Mouse (Mus musculus) splenic B cell, adult 2 months (primary cell): ENCODE results near the gene Fcho1.

ENCODE experiments used
- DNase-seq: peaks from one replicate; pipeline ENCODE4 v3.0.0-alpha.2; 2011; ENCODE audit warnings: low read depth, low spot score
- H3K27me3 ChIP-seq: 2 replicates; pipeline ENCODE4 v1.6.1; 2012; ENCODE audit warnings: mild to moderate bottlenecking, low read length, moderate library complexity, mixed read lengths; ENCODE audit not compliant: control insufficient read depth, poor library complexity, insufficient read depth, severe bottlenecking
- H3K36me3 ChIP-seq: 2 replicates; pipeline ENCODE4 v1.6.1; 2012; ENCODE audit warnings: mild to moderate bottlenecking, low read length, moderate library complexity, mixed read lengths; ENCODE audit not compliant: control insufficient read depth, poor library complexity, insufficient read depth, severe bottlenecking

Fcho1 gene

DNA sequence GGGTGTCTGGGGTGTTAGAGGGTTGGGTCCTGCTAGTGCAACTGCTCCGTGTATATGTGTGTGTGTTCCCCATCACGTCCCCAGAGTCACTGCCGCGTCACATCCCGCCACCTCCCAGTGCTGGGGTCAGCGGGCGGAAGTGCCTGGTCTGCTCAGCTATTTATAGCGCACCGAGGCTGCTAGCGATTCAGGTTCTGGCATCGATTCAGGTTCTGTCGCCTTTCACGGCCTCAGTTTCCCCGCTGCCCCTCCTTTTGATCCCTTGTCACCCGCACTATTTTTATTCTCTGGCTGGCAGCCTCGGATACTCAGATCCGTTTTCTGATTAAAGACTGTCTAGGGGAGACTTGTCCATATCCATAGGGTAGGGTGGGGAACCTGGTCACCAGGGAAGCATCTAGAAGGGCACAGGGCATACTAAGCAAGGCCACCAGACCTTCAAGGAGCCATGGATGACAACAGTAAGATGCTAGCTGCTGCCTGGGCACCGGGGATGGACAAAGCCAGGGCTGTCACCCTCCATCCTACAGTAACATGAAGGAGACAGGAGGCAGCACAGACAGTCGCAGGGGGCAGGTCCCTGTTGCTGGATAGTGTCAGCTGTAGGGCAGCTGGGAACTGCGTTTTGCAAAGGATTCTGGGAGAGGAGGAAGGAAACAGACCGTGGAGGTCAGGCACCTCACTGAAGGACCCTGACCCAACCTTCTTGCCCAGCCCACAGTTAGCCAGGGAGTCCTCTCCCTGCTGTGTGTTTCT, 57.1 kb downstream of the Fcho1 start:
- Histone ChIP-seq H3K27me3 (no peaks in the 10 kb centered on the region), H3K36me3 (no peaks in the 10 kb centered on the region)
- DNase-seq = peak; percentile 80

DNA sequence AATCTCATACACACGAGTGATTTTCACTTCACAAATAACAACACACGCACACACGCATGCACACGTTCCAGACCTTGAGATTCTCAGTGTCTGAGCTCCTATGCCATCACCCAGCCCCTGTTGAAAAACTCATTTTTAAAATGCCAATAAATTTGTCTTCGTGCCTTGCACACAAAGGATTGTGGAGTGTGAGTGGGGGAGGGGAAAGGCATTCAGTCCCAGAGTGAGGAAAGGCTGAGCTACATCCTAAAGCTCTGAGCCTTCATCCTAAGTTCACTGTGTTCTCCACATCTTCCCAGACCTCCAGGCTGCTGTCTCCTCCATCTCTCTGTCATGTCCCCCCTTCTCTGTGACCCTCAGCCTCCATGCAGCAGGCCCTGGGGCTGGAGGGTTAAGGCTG, 58.3 kb downstream of the Fcho1 start:
- H3K36me3 ChIP-seq = no peaks in the 10 kb centered on the region
- no peaks in the 10 kb centered on the region for H3K27me3 ChIP-seq
- DNase-seq = no peak

- DNase-seq = no peak
- Histone ChIP-seq H3K27me3 (no peaks in the 10 kb centered on the region), H3K36me3 (no peaks in the 10 kb centered on the region)
Measured at GRCm38 (mm10) chr8:71666855-71667254, 58.7 kb downstream of the Fcho1 start.

DNA sequence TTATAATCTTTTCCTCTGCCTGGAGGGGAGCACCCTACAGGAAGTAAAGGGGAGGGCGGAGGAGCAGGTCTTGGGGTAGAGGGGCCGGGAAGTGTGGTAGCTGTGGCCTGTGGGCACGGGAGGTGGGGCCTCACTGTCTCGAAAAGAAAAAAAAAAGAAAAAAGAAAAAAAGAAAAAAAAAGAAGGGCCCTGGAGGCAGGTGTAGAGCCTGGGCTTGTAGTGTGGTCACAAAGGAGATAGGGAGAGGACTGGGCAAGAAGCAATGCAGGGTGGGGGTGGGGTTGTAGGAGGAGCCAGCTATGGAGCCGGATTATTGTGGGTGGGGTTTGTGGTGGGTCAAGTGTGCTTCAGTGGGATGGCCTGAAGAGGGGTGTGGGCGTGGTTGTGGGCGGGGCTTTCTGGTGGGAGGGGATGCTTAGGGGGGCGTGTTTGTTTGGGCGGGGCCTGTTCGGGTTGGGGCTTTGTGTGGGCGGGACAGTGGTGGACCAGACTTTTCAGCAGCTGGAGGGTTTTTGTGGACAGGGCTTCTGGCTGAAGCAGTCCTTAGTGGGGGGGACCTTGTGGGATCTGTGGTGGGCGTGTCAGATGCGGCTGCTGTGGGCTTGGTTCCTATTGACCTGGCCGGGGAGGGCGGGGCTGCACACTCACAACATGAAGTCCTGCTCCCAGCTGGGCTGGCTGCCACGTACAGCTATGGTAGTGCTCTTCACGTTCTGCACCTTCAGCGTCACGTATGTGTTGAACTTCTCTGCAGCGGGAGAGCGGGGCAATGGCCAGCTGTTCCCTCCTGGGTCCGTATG, 60.0 kb downstream of the Fcho1 start:
- no peaks in the 10 kb centered on the region for H3K27me3 ChIP-seq
- DNase-seq = peak; percentile 71
- no peaks in the 10 kb centered on the region for H3K36me3 ChIP-seq

DNA sequence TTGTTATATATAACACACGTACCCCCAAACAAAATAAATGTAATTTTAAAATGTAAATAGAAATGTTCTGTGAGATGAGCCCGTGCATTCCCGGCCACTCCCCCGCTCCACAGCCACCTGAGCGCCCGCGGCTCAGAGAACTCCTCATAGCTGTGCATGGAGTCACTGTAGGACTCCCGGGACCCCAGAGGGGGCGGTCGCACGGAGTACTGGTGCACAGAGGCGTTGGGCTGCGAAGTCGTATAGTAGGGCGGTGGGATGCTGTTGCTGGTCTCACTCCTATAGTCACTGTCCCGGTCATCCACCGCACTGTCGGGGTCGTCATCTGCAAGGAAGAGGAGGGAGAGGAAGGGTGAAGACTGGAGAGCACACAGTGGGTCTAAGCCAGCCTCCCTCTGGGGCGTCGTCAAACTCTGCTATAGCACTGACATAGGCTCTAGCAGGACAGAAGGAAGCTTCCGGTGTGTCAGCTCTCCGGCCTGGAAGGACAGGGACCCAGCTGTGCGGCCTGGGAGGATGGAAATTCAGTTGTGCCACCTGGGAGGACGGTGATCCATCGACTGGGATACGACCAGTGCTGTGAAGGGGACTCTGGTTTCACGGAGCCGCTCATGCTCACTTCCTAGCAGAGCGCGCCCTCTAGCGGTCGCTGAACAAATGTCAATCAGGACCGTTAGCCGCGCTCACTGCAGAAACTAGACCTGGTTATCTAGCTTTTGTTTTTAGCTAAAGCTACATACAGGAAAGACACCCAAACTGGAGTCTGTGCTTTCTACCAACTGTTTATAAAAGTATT, 65.0 kb downstream of the Fcho1 start:
- DNase-seq = peak; percentile 90
- Histone ChIP-seq H3K27me3 (no peaks in the 10 kb centered on the region), H3K36me3 (no peaks in the 10 kb centered on the region)

GRCm38 (mm10) chr8:71659751-71660150, 65.8 kb downstream of the Fcho1 start:
- H3K27me3 ChIP-seq = no peaks in the 10 kb centered on the region
- H3K36me3 ChIP-seq = no peaks in the 10 kb centered on the region
- no peak for DNase-seq

DNA sequence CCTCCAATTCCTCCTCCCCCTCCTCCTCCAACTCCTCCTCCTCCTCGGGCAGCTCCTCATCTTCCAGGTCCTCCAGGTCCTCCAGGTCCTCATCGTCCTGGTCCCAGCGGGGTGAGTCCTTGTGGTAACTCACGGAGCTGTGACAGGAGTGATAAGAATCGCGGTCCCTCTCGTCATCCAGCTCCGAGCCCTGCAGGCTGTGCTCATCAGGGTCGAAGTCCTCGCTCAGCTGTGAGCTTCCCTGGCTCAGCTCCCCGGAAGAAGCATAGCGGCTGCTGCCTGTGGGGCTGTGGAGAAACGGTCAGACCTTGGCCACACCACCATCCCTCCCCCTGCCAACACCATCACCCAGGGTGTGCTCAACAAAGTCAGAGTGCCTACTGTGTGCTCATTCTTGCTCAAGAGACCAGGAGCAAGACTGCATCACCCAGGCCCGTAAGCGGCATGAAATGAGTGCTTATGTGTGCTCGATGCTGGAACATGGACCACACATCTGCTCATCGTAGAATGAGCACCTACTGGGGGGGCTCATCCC, 66.9 kb downstream of the Fcho1 start:
- no peak for DNase-seq

More for the DNA sequence above, 66.9 kb downstream of the Fcho1 start:
- Histone ChIP-seq H3K27me3 (no peaks in the 10 kb centered on the region), H3K36me3 (no peaks in the 10 kb centered on the region)
